Mouse (Mus musculus) cerebellum, adult 2 months (tissue): Measurements from ENCODE around the gene Pcsk2.

ENCODE experiments used
- CTCF ChIP-seq: fragments of 200-500 bp; IDR thresholded peaks from 2 replicates; pipeline ENCODE4 v1.5.1; 2011; ENCODE audit warnings: low read depth, mild to moderate bottlenecking, control low read depth, low read length, moderate library complexity, borderline replicate concordance; ENCODE audit not compliant: insufficient read depth
- POLR2A ChIP-seq: fragments of 200-500 bp; IDR thresholded peaks from 2 replicates; pipeline ENCODE4 v1.6.1; 2011; ENCODE audit warnings: low read length, control low read depth, borderline replicate concordance; ENCODE audit not compliant: insufficient read depth

DNA sequence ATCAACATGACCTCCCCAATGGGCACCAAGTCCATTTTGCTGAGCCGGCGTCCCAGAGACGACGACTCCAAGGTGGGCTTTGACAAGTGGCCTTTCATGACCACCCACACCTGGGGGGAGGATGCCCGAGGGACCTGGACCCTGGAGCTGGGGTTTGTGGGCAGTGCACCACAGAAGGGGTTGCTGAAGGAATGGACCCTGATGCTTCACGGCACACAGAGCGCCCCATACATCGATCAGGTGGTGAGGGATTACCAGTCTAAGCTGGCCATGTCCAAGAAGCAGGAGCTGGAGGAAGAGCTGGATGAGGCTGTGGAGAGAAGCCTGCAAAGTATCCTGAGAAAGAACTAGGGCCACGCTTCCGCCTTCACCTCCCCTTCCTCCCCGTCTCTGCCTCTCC, 267.5 kb downstream of the Pcsk2 start:
- TF ChIP-seq CTCF (no peak), POLR2A (no peak)
